Mouse (Mus musculus): ENCODE data around the gene Alpl. TPM values are rescaled to one million over a fixed set of nuclear protein-coding genes. Genes with fewer than 3 reads are reported as not detected.

Alpl gene
- polyA plus RNA-seq, 1 experiment from 2014 or later: 2.2 TPM

- Histone ChIP-seq H3K9me3 (replicated peaks) (no peaks in the 10 kb centered on the region), H3K4me2 (peak overlapping the region; percentile 26), H3K27ac (ENCODE audit: poor library complexity, severe bottlenecking) (peak overlapping the region; percentile 50; the same call in 1 of the 2 replicates), H3K36me3 (no peaks in the 10 kb centered on the region), H3K27me3 (replicated peaks) (peaks cover 10% of the 10 kb centered on the region; the same call in 1 of the 2 replicates), H3K9ac (no peak overlapping the region), H3K4me3 (no peak overlapping the region), H3K4me1 (replicated peaks) (peaks cover 30% of the 10 kb centered on the region)
- ATAC-seq (ENCODE audit: insufficient number of reproducible peaks, low FRiP score): peak; percentile 19; the same call in 1 of the 2 replicates
- WGBS: 72% methylated on average over 15 of the region's 15 CpGs
Measured at GRCm38 (mm10) chr4:137752471-137752870, 43.7 kb downstream of the Alpl start.

DNA sequence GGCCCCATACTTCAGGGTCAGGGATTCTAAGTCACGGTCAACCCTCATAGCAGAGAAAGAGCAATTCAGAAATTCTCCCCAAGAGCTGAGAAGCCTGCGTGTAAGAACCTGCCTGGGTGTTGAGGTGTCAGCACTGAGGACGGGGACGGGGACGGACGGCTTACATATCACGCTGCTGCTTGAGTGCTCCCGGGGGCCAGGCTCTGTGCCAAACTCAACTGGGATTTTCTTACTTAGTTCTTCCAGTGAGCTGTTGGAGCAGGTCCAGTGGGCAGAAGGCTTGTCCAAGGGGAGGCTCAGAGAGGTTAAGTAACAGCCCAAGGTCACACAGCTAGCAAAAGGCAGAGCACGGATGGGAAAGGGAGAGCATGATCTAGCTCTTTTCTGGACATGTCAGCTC lies 44.5 kb downstream of the Alpl start:
- peak overlapping the region; percentile 50 for H3K27ac ChIP-seq (ENCODE audit: poor library complexity, severe bottlenecking)
- no peak overlapping the region for H3K9ac ChIP-seq
- no peaks in the 10 kb centered on the region for H3K36me3 ChIP-seq
- H3K4me1 ChIP-seq (replicated peaks): peaks cover 30% of the 10 kb centered on the region
- ATAC-seq (ENCODE audit: insufficient number of reproducible peaks, low FRiP score): peak; percentile 67
- 35% methylated on average over 9 of the region's 9 CpGs for WGBS
- peaks cover 6% of the 10 kb centered on the region; the same call in 1 of the 2 replicates for H3K27me3 ChIP-seq (replicated peaks)
- H3K9me3 ChIP-seq (replicated peaks): no peaks in the 10 kb centered on the region
- H3K4me3 ChIP-seq: no peak overlapping the region
- peak overlapping the region; percentile 26 for H3K4me2 ChIP-seq

- no peak overlapping the region for H3K4me3 ChIP-seq
- 0 out of 2 replicates have a peak overlapping the region, but pooled peaks have one; percentile 8 for H3K9ac ChIP-seq
- peak overlapping the region; percentile 26; the same call in 1 of the 2 replicates for H3K4me2 ChIP-seq
- no peaks in the 10 kb centered on the region for H3K9me3 ChIP-seq (replicated peaks)
- peak; percentile 94 for ATAC-seq (ENCODE audit: insufficient number of reproducible peaks, low FRiP score)
- H3K36me3 ChIP-seq: no peaks in the 10 kb centered on the region
- 46% methylated on average over 8 of the region's 8 CpGs for WGBS
- peaks cover 30% of the 10 kb centered on the region for H3K4me1 ChIP-seq (replicated peaks)
- peaks cover 3% of the 10 kb centered on the region; the same call in 1 of the 2 replicates for H3K27me3 ChIP-seq (replicated peaks)
- peak overlapping the region; percentile 50 for H3K27ac ChIP-seq (ENCODE audit: poor library complexity, severe bottlenecking)
Measured at GRCm38 (mm10) chr4:137751310-137751709, 44.9 kb downstream of the Alpl start.

DNA sequence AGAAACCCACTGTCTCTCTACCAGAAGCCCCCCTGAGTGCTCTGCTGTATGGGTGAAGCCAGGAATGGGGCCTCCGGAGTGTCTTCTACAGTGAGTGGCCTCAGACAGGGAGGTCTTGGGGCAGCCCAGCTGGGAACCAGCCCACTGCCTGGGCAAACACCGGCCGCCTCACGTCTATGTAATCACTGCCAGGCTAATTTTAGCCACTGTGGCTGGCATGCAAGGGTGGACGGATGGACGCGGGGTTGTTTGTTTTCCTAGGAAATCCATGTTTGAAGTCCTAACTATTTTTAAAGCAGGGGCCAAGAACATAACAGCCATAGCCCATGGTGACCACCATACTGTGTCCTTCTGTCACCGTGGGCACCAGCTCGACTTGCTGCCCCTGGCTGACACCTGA lies 46.1 kb downstream of the Alpl start:
- no peaks in the 10 kb centered on the region for H3K9me3 ChIP-seq (replicated peaks)
- whole genome bisulfite sequencing: 45% methylated on average over 9 of the region's 9 CpGs
- no peak for ATAC-seq (ENCODE audit: insufficient number of reproducible peaks, low FRiP score)
- H3K36me3 ChIP-seq: no peaks in the 10 kb centered on the region
- H3K27me3 ChIP-seq (replicated peaks): peaks cover 3% of the 10 kb centered on the region; the same call in 1 of the 2 replicates
- H3K9ac ChIP-seq: peak overlapping the region; percentile 42; the same call in 1 of the 2 replicates
- H3K4me2 ChIP-seq: no peak overlapping the region
- no peak overlapping the region for H3K27ac ChIP-seq (ENCODE audit: poor library complexity, severe bottlenecking)
- peaks cover 30% of the 10 kb centered on the region for H3K4me1 ChIP-seq (replicated peaks)
- no peak overlapping the region for H3K4me3 ChIP-seq

DNA sequence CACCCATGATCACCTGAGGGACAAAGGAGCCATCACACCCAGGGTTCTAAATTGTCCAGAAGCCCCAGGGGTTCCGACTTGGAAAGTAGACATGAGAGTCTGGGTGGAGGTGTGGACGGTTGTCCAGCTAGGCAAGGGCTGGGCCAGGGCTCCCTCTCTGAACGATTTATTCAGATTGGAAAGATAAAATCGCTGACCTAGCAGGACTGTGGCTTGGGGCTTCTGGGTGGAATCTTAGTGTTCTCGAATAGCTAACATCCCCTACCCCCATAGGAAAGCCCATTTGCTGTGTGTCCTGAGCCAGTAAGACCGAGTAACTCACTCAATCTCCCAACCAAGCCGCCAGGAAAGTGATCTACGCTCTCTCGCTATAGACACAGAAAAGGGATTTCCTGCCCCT lies 46.5 kb downstream of the Alpl start:
- no peak overlapping the region for H3K4me2 ChIP-seq
- no peak for ATAC-seq (ENCODE audit: insufficient number of reproducible peaks, low FRiP score)
- no peak overlapping the region for H3K27ac ChIP-seq (ENCODE audit: poor library complexity, severe bottlenecking)
- peaks cover 3% of the 10 kb centered on the region; the same call in 1 of the 2 replicates for H3K27me3 ChIP-seq (replicated peaks)
- H3K4me1 ChIP-seq (replicated peaks): peaks cover 30% of the 10 kb centered on the region
- peak overlapping the region; percentile 42; the same call in 1 of the 2 replicates for H3K9ac ChIP-seq
- no peaks in the 10 kb centered on the region for H3K36me3 ChIP-seq
- no peaks in the 10 kb centered on the region for H3K9me3 ChIP-seq (replicated peaks)
- WGBS: 65% methylated on average over 9 of the region's 9 CpGs
- H3K4me3 ChIP-seq: no peak overlapping the region

GRCm38 (mm10) chr4:137748726-137749125 lies 47.5 kb downstream of the Alpl start:
- H3K27me3 ChIP-seq (replicated peaks): peaks cover 3% of the 10 kb centered on the region; the same call in 1 of the 2 replicates
- WGBS: 68% methylated on average over 4 of the region's 4 CpGs
- no peak overlapping the region for H3K9ac ChIP-seq
- peaks cover 30% of the 10 kb centered on the region for H3K4me1 ChIP-seq (replicated peaks)
- no peak overlapping the region for H3K4me3 ChIP-seq
- H3K4me2 ChIP-seq: no peak overlapping the region
- no peak for ATAC-seq (ENCODE audit: insufficient number of reproducible peaks, low FRiP score)
- no peaks in the 10 kb centered on the region for H3K36me3 ChIP-seq
- H3K27ac ChIP-seq (ENCODE audit: poor library complexity, severe bottlenecking): no peak overlapping the region
- H3K9me3 ChIP-seq (replicated peaks): no peaks in the 10 kb centered on the region

GRCm38 (mm10) chr4:137747590-137747989 lies 48.6 kb downstream of the Alpl start:
- H3K9me3 ChIP-seq (replicated peaks): no peaks in the 10 kb centered on the region
- peaks cover 29% of the 10 kb centered on the region for H3K4me1 ChIP-seq (replicated peaks)
- ATAC-seq (ENCODE audit: insufficient number of reproducible peaks, low FRiP score): no peak
- no peak overlapping the region for H3K4me3 ChIP-seq
- H3K27ac ChIP-seq (ENCODE audit: poor library complexity, severe bottlenecking): no peak overlapping the region
- peaks cover 3% of the 10 kb centered on the region; the same call in 1 of the 2 replicates for H3K27me3 ChIP-seq (replicated peaks)
- no peak overlapping the region for H3K4me2 ChIP-seq
- no peaks in the 10 kb centered on the region for H3K36me3 ChIP-seq
- 69% methylated on average over 5 of the region's 5 CpGs for WGBS
- no peak overlapping the region for H3K9ac ChIP-seq

GRCm38 (mm10) chr4:137747091-137747490 lies 49.1 kb downstream of the Alpl start:
- H3K27me3 ChIP-seq (replicated peaks): peaks cover 7% of the 10 kb centered on the region; the same call in 1 of the 2 replicates
- H3K9ac ChIP-seq: no peak overlapping the region
- 81% methylated on average over 9 of the region's 9 CpGs for WGBS
- ATAC-seq (ENCODE audit: insufficient number of reproducible peaks, low FRiP score): no peak
- H3K4me2 ChIP-seq: no peak overlapping the region
- no peak overlapping the region for H3K27ac ChIP-seq (ENCODE audit: poor library complexity, severe bottlenecking)
- H3K36me3 ChIP-seq: no peaks in the 10 kb centered on the region
- H3K4me1 ChIP-seq (replicated peaks): peaks cover 24% of the 10 kb centered on the region
- no peak overlapping the region for H3K4me3 ChIP-seq
- no peaks in the 10 kb centered on the region for H3K9me3 ChIP-seq (replicated peaks)

DNA sequence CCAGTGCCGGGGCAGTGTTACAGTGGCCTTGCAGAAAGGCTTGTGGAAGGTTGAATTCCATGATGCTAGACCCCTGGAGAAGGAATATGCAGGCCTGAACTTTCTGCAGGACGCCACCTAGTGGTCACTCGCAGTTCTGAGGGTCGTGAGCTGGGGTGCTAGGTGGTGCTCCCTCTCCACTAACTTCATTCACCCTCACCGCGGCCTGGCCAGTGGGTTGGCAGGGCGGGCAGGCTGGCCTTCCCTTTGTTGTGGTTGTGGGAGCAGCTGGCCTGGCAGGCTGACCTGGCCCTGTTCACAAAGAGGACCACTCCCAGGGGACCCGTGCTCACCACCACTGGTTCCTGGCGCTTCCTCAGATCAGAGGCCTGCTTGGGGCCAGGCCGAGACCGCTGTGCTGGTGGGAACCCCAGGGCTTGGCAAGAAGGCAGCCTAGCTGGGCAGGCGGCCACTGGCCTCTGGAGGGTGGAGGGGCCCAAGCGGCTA lies 51.7 kb downstream of the Alpl start:
- no peaks in the 10 kb centered on the region for H3K36me3 ChIP-seq
- ATAC-seq (ENCODE audit: insufficient number of reproducible peaks, low FRiP score): no peak

DNA sequence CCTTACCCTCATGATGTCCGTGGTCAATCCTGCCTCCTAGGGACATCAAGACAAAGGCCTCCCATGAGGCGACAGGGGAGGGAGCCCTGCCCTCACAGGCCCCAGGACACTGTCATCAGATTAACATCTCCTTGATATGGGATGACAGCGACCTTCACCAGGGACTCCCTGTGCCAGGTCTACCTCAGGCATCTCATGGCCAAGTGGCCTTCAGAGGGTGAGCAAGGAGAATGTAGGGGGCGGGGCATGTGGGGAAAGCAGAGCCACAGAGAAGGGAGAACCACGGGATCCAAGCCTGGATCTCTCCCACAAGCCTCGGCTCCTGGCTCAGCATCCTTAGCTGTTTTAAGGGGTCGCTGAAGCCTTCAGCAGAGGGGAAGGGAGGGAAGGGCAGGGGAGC lies 52.4 kb downstream of the Alpl start:
- ATAC-seq (ENCODE audit: insufficient number of reproducible peaks, low FRiP score): no peak
- H3K9me3 ChIP-seq (replicated peaks): no peaks in the 10 kb centered on the region

More for the DNA sequence above, 51.7 kb downstream of the Alpl start:
- no peak overlapping the region for H3K27ac ChIP-seq (ENCODE audit: poor library complexity, severe bottlenecking)
- H3K9me3 ChIP-seq (replicated peaks): no peaks in the 10 kb centered on the region
- WGBS: 61% methylated on average over 13 of the region's 13 CpGs
- H3K4me1 ChIP-seq (replicated peaks): no peaks in the 10 kb centered on the region
- H3K9ac ChIP-seq: no peak overlapping the region
- H3K4me3 ChIP-seq: no peak overlapping the region
- peaks cover 6% of the 10 kb centered on the region; the same call in 1 of the 2 replicates for H3K27me3 ChIP-seq (replicated peaks)
- no peak overlapping the region for H3K4me2 ChIP-seq

GRCm38 (mm10) chr4:137740350-137740749 lies 55.8 kb downstream of the Alpl start:
- no peak for ATAC-seq (ENCODE audit: insufficient number of reproducible peaks, low FRiP score)
- 76% methylated on average over 7 of the region's 7 CpGs for WGBS
- Histone ChIP-seq H3K9me3 (replicated peaks) (no peaks in the 10 kb centered on the region), H3K27me3 (replicated peaks) (peaks cover 6% of the 10 kb centered on the region; the same call in 1 of the 2 replicates), H3K9ac (no peak overlapping the region), H3K36me3 (no peaks in the 10 kb centered on the region), H3K4me1 (replicated peaks) (peaks cover 6% of the 10 kb centered on the region; the same call in 1 of the 2 replicates), H3K4me2 (no peak overlapping the region), H3K27ac (ENCODE audit: poor library complexity, severe bottlenecking) (no peak overlapping the region), H3K4me3 (no peak overlapping the region)

More for the DNA sequence above, 52.4 kb downstream of the Alpl start:
- H3K27me3 ChIP-seq (replicated peaks): peaks cover 6% of the 10 kb centered on the region; the same call in 1 of the 2 replicates
- H3K36me3 ChIP-seq: no peaks in the 10 kb centered on the region
- no peak overlapping the region for H3K27ac ChIP-seq (ENCODE audit: poor library complexity, severe bottlenecking)
- H3K4me3 ChIP-seq: no peak overlapping the region
- WGBS: 52% methylated on average over 7 of the region's 7 CpGs
- H3K4me2 ChIP-seq: no peak overlapping the region
- no peaks in the 10 kb centered on the region for H3K4me1 ChIP-seq (replicated peaks)
- no peak overlapping the region for H3K9ac ChIP-seq

Measured in heart, embryonic 12.5 days (tissue).